Mouse (Mus musculus): ENCODE data around the gene Trim29.

The Trim29 gene

GRCm38 (mm10) chr9:43384400-43384799 lies 73.8 kb downstream of the Trim29 start:
- DNase-seq (ENCODE audit: extremely low spot score, low spot score), result no peak

Data from neural tube, embryonic 10.5 days (tissue).